Mouse (Mus musculus) intestine, embryonic 15.5 days (tissue): ENCODE results near the gene Muc15. TPM values are rescaled to one million over a fixed set of nuclear protein-coding genes. Genes with fewer than 3 reads are reported as not detected.

Experiments
- polyA plus RNA-seq: library from polyadenylated mRNA; unstranded; fragments of >200 nt; fragmentation: Nextera tagmentation; extraction: Ambion mirVana; gene quantifications from 2 replicates; pipeline ENCODE4 v1.2.1, GENCODE M21; 2015

The Muc15 gene
- polyA plus RNA-seq, 1 experiment from 2014 or later: not detected

Other genes with a start within 250 kb of the Muc15 start
- gene Slc5a12, start 124.0 kb upstream of the Muc15 start, polyA plus RNA-seq: 0.09 and 0.13 TPM in 2 replicates
- 0.05 and 0.10 TPM in 2 replicates for gene Ano3, start 229.6 kb downstream of the Muc15 start, polyA plus RNA-seq